Mouse (Mus musculus) adrenal gland, postnatal 4 days (tissue): ENCODE data around the gene Slc34a1. TPM values are rescaled to one million over a fixed set of nuclear protein-coding genes. Genes with fewer than 3 reads are reported as not detected.
A peak's percentile ranks its signal among the peaks of the same experiment; 100 is the strongest.

ENCODE experiments used
- DNase-seq, 2 experiments: peaks; one replicate each; pipeline ENCODE4 v3.0.0; 2021 to 2022; ENCODE audit warnings: low spot score in 2 of 2, mixed read lengths in 2 of 2
- total RNA-seq, 2 experiments: library from RNA; stranded (reverse); gene quantifications; 2 replicates each; pipeline ENCODE4 v1.2.3; 2021

Gene Slc34a1
- total RNA-seq, 2 experiments from 2014 or later, result 3.5 to 132 TPM

DNA sequence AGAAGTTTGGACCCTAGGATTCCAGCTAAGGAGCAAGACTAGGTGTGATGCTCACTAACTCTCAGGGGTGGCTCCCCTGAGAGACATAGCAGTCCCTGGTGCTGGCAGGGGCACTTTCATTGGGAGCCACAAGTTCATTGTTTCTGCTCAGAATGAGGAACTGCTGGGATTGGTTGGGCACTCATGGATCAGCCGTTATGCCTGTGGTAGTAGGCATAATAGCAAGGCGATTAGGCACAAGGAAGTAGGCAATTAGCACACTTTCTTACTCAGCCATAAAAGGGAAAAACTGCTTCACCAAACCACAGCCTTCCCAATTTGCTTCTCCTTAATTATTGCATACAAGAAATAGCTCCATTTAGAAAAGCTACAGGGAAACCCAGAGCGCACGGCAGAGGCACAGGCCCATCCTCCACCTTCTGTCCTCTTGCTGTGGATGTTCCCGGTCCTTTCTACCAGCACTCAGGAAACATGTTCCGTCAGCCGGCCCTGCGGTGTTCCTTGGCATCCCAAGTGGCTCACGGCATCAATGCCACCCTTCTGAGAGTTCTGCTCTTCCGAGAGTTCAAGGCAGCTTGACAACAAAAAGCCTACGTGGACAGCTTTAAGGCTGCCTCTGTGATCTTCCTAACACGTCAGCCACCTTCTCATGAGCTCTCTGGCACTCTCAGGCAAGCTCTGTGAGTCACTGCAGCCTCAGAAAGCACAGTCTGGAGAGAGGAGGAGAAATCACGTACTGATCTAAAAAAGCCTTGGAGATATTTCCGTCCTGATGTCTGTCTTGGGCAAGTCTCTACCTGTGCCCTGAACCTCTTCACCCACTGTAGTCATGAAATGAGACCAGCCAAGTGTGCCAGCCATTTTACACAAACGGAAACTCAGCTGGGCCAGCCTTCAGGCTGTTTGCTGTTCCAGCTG, 6.2 kb downstream of the Slc34a1 start:
- no peak for DNase-seq

DNA sequence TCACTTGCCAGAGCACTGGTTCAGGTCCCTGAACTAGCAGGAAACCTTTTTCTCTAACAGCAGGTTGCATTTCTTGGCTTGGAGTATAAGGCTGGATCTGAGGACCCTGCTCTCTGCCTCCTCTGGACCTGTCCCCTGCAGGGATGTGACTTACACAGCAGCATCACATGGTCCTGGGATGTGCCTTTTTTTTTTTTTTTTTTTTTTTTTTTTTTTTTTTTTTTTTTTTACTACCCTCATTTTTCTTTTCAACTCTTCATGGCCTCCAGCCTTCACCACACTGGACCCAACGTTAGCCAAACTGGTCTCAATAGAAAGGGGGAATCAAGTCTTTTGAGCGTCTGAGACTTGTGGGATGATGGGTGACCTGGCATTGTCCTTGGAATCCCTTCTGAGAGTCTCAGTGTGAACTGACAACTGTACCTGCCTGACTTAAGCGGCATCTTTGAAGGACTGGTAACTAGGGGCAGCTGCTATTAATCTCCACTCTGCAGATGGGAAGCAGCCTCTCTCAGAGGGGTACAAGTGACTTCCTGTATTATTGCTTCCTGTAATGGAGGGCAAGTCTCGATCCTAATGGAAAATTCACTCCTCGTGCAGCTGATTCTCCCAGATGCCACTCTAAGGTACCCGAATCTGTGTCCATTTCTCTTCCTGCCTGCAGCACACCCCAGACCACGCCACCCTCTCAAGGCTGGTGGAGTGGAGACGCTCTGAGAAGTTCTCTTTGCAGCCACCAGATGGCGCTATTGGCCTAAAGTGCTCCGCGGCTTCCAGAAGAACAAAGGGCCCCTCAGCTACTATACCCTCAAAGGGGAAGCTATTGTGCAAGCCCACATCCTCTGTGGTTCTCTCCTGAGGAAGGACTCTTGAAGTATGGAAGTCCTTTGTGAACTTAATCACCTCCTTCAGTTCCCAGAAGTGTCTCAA, 7.1 kb downstream of the Slc34a1 start:
- DNase-seq, result peak; percentile 31 to 43

DNA sequence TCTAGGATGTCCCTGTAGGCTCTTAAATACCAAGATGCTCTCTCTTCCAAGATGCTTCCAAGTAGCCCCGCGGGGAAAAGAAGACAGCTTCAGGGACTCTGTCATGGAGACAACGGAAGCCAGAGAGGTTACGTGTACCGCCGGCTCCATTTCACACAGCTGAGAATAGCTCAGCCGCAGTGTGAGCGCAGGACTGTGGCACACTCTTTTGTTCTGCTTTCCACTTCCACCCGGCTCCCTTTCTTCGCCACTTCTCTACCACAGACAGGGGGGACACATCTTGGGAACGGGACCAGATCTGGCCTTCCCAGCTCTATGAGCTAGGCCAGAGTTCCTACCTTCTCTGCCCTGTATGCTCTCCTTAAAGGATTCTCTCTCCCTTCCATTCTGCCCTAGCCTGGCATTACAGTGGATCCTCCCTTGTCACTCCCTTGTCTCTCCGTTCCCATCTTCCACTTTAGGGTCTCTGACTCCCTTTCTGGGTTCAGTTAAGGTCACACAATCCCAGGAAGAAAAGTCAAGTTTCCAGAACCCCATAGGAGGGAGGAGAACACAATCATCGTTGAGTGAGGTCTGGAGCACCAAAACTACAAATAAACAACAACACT, 7.9 kb downstream of the Slc34a1 start:
- DNase-seq, result no peak

DNA sequence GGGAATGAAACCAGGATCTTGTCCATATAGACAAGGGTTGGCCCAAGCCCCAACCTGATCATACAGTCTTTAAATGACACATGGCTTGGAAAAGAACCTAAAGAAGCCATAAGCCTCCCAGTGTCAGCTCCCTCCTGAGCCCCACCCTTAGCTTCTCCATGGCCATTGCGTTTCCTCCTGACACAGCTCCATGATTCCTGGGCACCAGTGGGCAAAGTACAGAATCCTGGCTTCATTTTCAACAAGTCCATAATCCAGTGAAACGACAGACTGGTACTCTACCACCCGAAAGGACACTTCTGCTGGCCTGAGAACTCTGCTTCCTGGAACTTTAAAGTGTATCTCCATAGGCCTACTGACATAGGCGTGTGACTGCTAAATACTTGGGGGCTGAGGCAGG, 9.4 kb downstream of the Slc34a1 start:
- DNase-seq, result no peak

DNA sequence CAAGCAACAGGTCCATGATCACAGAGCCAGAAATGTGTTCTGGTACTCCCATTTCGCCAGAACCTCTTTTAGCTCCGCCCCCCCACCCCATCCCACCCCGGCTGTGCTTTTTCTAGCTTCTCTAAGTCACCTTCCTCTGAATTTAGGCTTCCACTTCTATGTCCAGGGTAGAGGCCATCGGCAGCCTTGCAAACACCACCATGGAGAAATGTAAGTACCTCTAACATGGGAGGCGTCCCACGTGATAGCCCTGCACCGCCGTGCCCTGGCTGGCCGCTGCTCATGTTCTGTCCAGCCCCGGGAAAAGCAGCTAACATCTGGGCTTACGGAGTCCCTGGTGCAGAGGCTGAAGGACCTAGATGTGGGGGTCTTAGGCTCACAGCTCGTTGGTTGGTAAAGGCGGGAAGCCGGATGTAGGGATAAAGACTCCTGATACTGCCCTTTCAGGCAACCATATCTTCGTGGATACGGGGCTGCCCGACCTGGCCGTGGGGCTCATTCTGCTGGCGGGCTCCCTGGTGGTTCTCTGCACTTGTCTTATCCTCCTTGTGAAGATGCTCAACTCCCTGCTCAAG, 10.6 kb downstream of the Slc34a1 start:
- DNase-seq, result no peak

DNA sequence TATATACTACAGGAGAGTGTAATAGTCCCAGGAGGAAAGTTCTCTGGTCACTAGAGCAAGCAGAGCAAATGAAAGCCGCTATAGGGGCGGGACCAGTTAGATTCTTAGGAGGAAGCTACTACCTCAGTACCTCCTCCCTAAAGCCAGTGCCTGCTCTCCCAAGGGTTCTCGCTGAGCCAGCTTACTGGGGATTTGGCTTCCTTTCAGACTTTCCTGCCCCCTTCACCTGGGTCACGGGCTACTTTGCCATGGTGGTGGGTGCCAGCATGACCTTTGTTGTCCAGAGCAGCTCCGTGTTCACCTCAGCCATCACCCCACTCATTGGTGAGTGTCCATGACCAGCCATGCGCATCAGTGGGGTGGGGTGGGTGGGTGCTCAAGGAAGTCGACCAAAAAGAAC, 13.8 kb downstream of the Slc34a1 start:
- DNase-seq, result no peak

DNA sequence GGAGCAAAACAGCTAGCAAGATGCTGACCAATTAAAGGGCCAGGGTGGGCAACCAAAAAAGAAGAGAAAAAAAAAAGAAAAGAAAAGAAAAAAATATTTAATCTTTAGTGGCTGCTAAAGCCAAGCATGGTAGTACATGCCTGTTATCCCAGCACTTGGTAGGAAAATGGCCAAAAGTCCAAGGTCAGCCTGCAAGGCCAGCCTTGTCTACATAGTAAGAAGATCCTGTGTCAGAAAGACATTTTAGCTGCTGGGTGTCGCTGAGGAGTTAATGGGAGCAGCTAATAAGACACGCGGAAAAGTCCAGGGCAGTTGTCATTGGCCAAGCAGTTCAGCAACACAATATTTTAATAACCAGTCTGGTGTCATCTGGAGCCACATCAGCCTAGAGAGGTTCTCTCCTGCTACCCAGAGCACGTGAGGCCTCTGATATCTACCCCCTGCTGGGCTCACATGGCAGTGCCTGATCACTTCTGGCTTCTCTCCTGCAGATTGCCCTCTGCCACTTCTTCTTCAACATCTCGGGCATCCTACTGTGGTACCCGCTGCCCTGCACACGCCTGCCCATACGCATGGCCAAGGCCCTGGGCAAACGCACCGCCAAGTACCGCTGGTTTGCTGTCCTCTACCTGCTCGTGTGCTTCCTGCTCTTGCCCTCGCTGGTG, 14.8 kb downstream of the Slc34a1 start:
- no peak for DNase-seq

DNA sequence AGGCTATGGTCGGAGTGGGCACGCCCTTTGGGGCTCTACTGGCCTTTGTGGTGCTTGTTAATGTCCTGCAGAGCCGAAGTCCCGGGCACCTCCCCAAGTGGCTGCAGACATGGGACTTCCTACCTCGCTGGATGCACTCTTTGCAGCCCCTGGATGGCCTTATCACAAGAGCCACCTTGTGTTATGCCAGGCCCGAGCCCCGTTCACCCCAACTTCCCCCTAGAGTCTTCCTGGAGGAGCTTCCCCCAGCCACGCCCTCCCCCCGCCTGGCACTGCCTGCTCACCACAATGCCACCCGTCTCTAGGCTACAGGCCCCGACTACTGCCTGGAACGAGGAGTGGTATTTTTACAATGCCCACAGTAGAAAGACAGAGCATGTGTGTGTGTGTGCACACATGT, 15.3 kb downstream of the Slc34a1 start:
- no peak for DNase-seq

DNA sequence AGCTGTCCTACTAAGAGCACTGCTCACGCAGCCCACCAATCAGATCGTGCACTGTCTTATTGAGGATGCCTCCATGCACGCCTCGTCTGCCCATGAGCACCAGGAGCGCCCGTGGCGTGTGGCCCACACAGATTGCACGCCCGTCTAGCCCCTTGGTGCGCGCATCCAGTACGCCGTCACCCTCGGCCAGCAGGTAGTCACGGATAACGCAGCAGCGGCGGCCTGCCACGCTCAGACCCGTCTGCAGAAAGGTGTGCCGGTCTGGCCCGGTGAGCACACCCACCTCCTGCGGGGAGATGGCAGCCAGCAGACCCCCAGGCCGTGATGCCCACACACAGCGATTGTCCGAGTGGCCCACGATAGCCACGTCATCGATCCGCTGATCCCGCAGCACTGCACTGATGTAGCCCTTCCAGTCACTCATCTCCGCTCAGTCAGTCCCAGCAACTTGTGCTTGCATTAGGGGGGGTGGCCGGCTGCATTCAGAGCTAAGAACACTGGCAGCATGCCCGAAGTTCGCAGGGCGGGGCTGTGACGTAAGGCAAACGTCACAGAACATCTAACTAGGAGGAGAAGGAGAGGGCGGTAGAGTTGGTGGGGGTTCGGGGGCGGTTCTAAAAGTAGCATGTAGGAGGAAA, 16.9 kb downstream of the Slc34a1 start, which contains the start of gene Pfn3:
Pfn3 (minus strand) TSS at position 490 of the 638 bp plus-strand sequence.
- DNase-seq, result no peak

DNA sequence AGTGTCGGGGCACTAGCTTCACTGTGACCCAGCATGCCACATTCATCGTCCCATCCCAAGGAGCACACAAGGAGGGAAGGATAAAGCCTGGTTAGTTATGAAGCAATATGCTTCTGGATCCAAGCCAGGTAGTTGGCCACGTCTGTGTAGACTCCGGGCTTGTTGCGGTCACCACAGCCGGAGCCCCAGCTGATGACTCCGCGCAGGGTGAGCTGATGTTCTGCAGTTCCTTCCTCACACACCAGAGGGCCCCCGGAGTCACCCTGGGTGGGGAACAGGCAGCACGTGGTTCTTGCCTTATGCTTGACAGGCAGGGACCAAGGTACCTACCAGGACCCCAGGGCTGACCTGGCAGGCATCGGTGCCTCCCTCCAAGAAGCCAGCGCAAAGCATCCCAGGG, 20.0 kb downstream of the Slc34a1 start:
- DNase-seq, result peak; percentile 72 to 78

DNA sequence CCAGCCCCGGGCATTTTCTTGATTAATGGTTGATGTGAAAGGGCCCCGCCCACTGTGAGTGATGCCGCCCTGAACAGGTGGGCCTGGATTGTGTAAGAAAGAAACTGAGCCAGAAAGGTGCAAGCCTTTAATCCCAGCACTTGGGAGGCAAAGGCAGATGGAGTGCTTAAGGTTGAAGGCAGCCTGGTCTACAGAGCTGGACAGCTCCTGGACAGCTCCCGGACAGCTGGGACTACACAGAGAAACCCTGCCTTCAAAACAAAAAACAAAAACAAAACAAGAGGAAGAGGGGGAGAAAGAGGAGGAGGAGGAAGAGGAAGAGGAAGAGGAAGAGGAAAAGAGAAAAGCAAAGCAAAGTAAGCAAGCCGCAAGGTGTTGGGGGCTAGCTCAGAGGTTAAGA, 21.2 kb downstream of the Slc34a1 start:
- DNase-seq, result no peak

DNA sequence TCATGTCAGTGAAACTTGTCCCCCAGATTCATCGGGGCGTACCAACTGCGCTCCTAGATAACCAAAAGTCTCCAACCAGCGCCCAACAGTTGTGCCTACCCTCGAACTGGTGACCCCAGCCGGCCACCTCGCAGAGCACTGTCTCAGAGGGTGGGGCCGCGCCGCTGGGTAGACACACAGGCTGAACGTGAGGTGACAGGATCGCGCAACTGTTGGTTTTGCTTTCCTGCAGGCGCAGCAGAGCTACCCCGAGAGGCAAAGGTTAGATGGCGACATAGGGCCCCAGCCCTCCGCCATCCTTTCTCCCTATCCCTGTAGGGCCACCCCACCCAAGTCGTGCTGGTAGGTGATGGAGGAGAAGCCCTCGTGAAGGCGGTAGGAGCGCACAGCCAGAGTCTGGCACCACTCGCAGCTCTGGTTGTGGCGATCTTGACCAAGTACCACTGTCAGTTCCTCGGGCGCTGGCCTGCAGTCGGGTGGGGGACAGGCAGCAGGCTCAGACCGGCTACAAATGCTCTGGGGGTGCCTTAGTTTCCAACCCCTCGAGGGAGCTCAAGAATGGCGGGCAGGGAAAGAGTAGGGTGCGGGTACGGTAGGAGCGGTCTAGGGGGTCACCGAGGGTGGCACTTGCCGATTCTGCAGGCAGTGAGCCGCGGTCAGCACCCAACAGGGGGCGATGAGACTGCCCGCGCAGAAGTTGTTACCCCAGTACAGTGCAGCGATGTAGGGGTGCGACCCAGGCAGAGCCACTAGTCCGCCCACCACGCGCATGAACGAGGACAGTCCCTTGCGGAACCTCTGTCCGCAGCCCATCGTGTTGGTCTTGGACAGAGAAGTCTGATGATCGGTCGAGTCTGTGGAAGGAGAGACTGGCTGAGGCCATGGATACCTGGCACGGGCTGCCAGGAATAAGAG, 22.3 kb downstream of the Slc34a1 start:
- no peak for DNase-seq

DNA sequence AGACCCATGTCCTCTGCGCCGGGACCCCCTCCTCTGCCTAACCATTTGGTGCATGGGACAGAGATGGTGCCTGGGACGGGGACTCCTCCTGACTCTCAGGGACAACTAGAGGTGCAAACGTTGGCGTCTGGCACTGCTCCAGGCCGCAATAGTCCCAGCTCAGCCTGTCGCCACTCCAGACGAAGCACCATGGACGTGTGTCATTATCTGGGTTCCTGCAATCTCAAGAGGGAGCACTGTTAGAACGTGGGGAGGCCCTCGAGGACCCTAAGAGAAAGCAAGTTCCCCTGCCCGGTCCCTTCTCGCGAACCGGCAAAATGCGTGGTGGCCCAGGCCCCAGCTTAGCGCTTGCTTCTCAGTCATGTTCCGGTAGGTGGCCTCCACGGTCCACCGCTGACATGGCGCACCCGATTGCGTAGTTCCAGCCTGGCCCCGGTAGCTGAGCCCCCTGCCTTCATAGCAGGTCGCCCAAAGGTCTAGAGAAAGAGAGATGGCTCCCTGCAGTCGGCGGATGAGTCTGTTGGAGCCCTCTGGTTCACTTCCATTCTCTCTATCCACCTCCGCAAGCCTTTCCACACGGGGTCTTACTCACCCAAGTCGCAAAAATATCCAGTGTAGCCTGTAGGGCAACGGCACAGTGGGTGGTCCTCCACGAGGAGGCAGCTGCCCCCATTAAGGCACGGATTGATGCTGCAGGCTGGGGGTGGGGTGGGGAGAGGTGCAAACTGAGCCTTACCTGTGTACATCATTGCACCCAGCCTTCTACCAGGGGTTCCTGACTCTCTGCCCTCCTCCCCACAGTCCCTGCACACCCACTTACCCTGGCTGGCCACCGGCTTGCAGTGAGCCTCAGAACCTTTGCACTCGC, 23.2 kb downstream of the Slc34a1 start:
- peak in 1 of 2 experiments; percentile 17 for DNase-seq

DNA sequence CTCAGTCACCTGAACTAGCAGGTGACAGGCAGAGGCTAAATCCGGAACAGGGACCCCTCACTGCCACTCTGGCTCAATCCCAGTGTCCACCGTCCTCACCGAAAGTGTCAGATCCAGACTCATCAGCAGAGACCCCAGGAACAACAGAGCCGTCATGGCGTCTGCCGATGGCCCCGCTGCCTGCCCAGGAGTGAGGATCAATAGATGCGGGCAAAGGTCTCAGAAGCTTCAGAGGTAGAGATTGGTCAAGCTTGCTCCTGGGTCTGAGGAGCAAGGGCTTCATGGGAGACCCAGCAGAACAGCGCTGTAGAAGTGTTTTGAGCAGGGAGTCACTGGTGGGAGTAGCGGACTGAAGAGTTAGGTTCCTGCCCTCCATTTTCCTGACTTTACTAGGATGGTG, 28.6 kb downstream of the Slc34a1 start, which contains the start of gene F12:
F12 (minus strand) TSS at position 181 of the 400 bp plus-strand sequence.
- no peak for DNase-seq

DNA sequence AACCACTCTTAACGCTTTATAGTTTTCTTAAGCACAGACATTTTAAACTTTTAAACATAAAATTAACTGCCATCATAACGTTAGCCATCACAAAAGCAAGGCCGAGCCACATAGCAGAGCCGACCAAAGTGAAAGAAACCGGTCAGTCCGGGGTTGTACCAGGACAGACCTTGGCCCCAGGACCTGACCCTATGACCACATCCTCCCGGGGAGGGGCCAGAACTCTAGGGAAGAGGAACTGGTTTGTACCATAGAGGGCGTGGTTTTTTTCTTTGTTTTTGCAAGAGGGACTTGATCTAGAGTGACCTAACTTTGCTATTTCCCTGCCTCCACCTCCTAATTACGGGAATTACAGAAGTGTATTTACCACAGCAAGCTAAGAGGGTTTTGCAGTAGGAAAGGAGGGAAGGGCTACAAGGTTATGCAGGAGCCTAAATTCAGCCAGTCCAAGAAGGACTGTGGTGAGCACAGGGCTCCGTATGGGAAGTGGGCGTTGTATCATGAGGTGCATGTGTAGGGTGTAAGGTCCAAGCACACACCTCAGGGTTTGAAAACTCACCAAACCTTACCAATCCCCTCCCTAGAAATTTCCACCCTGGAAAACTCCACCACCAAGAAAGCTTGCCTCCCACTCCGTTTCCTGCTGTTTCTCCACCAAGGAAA, 31.4 kb downstream of the Slc34a1 start:
- no peak for DNase-seq

DNA sequence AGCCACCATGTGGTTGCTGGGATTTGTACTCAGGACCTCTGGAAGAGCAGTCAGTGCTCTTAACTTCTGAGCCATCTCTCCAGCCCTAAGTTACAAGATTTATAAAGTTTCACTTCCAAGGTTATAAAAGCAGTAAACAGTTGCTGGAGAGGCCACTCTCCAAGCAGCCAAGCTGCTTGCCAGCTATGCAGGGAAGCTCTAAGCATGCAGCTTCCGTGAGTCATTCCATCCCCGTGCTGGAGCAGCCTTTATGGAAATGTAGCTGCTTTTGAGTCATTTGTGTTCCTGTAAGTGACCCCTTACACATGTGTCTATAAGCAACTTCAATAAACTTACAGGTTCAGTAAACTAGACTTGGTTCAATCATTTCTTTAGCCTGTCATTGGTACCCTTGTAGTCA, 32.6 kb downstream of the Slc34a1 start:
- DNase-seq, result no peak
